Mouse (Mus musculus): ENCODE results near the gene Ferd3l. TPM values are rescaled to one million over a fixed set of nuclear protein-coding genes. Genes with fewer than 3 reads are reported as not detected.

The Ferd3l gene
- under 1 TPM in 1 of 2 experiments, not detected in 1; 0.39 TPM for total RNA-seq (2021)
- long read RNA-seq, experiment 1, result 0 reads
- long read RNA-seq, experiment 2, result 0 reads

DNA sequence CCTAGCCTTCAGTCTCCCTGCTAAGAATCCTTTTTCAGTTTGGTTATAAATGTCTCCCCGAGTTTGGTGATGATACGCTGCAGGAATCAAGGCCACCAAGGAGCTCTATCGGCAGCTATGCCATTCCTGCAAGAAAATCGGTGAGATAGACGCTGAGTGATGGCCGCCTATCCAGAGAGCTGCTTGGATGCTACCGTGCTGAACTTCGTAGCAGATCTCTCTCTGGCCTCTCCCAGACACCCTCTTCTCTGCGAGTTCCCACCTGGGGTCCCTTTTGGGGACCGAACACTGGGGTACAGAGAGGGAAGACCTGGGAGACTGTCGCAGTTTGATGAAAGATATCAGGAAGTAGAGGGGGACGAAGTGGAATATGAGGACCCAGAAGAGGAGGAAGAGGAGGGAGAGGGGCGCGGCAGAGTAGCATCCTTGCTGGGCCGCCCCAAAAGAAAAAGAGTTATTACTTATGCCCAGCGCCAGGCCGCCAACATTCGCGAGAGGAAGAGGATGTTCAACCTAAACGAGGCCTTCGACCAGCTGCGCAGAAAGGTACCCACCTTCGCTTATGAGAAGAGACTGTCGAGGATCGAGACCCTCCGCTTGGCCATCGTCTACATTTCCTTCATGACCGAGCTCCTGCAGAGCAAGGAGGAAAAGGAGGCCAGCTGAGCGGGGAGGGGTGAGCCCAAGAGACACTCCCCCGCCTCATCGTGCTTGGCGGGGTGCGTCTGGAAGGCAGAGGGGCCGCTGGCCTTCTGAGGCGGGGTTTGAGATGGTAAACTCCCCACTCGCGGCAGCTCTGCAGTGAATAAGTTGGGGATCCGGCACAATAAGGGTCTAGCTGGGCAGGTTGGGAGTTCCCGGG is at the start of gene Ferd3l:
Gene Ferd3l (plus strand): TSS at position 95 of the 862 bp plus-strand sequence.
- no peak for DNase-seq (ENCODE audit: low spot score in 2 of 2)

DNA sequence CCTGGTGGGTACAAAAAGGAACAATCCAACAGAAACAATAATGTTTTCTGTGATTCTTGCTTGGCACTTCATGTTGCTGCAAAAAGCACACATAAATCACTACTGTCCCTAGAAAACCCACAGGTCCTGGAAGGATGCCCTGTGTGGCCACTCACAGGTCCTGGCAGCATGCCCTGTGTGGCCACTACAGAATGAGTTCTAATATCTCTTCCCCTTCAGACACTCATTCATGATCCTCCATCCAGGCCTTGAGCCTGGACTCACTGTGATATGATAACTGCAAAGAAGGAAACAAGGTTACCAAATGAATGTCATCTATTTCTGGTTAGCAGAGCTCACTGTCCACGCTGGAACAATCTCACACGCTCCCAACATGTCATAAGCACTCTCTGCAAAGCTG is 34.3 kb upstream of the Ferd3l start:
- no peak for DNase-seq (ENCODE audit: low spot score in 2 of 2)

DNA sequence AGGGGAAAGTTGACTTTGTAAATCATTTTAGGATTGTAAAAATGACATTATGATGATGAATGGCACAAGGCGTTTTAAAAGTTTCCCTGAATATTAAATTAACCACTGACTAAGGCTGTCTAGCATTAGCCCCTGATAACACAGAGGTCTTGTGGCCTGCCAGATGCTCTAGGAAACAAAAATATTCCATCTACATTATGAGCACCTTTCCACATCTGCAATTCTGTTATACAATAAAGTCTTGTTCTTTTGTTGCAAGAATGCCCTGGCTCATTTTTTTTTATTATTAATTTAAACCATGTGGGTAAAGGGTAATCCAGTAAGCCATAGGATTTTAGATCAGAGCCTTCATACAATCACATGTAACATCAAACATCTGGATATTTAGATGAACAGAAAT is 33.6 kb upstream of the Ferd3l start:
- no peak for DNase-seq (ENCODE audit: low spot score in 2 of 2)

DNA sequence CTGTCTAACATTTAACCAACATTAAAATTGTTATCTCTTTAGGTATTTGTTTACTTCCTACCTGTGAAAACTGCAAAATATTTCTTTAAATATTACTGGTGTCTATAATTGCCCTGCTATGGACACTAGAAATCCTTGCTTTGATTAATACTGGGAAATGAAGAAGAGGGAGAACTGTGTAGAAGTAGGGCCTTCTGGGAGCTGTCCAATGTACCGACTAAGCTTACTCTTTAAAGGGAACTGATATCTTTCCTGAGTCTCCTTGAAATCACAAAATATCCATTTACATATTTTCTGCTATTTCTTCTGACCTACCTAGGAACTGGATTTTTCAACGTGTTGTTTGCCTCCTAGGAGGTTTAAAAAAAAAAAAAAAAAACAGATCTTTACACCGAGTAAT is 1.5 kb upstream of the Ferd3l start:
- DNase-seq (ENCODE audit: low spot score in 2 of 2), result no peak

DNA sequence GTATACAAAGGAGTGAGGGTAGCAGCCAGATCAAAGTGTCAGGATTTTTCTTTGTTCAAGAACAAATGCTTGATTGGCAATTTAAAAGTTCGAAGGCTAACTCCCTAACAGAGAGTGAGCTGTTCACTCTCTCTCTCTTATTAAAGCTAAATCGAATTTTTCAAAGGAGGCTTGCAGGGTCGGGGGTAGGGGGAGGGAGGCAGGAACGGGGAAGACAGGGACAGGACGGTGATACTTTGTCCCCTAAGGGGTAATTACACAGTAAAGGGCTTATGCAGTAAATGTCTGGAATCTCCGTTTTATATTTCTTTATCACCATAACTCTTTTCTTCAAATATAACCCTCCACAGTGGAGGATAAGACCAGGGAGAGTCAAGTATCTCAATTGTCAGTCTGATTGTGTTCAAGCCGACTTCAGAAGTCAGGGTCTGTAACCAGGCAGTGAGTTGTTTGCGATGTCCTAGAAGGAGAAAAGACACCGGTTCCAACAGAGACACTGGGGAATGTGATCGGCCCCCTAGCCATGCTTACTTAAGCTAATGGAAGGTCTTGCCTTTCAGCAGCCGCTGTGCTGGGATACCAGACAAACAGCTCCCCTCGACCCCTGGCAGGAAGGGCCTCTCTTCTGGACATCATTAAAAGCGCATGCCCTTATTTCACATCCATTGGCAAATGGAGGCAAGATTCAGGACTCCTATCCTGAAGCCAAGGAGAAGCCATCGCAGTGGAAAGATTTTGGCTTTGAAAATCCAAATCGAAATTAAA is 709 bp upstream of the Ferd3l start:
- DNase-seq (ENCODE audit: low spot score in 2 of 2), result no peak

DNA sequence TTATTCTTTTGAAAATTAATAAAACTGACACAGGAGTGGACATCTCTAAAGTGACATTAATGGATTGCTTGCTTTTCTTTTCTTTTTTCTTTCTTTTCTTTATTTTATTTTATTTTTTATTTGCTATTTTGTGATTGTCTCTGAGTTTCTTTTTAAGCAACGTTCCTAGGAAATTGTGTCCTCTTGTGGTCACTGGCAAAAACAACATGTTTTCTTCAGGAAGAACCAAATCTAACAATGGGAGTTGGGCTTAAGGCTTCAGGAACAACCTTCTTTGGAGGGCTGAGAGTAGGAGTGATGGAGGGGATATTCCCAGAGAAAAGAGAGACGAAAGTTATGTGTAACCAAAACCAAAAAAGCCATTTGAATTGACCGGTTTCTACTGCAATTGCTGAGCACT is 24.6 kb downstream of the Ferd3l start:
- no peak for DNase-seq (ENCODE audit: low spot score in 2 of 2)

DNA sequence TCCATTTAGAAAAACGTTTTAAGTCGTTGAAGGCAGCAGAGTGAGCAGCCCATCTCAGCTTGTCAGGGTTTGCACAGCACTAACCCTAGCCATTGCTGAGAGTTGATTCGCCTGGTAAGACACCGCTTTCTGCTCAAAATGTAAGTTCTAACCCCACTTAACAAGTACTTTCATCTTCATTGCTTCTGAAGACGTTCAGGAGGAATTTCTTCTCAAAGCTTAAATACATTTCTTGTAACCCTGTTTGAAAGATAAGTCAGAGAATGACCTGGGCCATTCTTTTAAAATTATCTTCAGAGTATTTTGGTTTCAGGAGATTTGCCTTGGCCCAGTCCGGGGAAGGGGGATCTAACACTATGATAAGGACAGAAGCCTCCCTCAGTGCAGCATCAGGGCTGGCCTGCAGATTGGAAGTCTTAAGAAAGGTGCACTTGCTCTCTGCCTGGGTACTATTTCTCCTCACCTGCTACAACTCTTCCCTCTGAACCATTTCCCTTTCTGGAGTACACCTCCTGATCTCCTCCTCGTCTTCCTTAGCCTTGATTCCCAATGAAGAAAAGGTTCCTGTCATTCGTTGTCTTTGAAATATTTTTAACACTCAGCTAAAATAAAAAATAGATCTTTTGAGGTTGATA is 26.8 kb downstream of the Ferd3l start:
- no peak for DNase-seq (ENCODE audit: low spot score in 2 of 2)

DNA sequence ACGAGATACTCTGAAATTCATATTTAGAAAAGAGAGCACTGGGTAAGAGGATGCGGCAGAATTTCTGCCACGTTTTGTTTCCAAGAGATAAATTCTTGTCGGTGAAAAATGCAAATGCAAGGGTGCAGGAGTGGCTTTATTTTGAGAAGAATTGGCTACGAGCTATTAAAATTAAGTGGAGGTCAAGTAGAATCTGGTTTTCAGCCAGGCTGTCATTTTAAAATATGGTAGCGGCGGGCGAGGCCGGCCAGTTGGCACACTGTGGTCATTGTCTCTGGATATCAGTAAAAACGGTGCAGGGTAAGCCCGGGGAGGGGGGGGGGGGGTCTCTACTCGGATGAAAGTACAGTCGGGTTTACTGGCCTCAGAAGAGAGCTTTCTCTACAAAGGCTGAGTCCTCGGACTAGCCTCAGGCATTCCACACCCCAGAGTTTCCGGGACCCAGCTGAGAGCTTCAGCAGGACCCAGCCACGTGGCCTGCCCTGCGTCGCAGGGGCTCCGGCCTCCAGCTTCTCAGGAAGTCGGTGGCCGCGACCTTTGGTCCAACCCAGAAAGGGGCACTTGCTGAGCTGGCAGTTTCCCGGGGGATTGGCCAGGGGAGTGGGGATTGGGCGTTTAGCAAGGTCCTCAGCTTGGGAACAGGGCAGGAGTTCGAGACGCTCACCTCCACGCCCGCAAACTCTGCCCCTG is 27.5 kb downstream of the Ferd3l start:
- no peak for DNase-seq (ENCODE audit: low spot score in 2 of 2)

DNA sequence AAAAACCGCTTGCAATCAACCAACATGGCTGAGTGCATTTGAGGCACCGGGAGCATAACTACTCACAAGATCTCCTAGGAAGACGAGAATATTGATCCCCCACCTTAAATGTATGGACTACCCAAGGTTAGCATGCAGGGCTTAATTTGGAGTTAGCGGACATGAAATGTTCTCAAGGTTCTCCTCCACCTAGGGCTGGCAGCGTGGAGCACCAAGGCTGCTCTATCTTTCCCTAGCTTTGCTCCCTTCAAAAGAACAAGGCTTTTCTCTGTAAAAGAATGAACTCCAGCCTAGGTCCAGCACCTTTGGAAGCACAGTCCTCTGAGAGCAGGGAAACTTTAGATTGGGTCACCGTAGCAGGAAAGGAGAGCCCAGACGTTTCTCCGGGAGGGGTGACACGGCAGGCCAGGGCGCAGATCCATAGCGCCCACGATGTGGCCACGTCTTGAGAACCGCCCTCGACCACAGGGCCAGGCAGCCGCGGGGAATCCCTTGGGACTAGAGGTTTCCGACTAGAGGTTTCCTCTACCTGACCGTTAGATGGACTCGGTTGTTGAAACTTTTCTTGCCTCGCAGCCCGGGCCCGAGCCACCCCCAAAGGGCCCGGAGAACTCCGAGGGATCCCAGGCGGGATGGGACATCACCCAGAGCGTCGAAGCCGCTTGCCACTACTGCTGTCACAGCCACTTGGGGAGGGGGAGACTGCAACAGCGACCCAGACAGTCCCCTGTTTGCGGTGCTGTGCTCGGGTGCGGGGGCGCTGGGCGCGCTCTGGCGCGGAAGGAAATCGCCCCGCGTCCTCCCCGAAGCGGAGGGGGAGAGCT is 28.6 kb downstream of the Ferd3l start:
- no peak for DNase-seq (ENCODE audit: low spot score in 2 of 2)

DNA sequence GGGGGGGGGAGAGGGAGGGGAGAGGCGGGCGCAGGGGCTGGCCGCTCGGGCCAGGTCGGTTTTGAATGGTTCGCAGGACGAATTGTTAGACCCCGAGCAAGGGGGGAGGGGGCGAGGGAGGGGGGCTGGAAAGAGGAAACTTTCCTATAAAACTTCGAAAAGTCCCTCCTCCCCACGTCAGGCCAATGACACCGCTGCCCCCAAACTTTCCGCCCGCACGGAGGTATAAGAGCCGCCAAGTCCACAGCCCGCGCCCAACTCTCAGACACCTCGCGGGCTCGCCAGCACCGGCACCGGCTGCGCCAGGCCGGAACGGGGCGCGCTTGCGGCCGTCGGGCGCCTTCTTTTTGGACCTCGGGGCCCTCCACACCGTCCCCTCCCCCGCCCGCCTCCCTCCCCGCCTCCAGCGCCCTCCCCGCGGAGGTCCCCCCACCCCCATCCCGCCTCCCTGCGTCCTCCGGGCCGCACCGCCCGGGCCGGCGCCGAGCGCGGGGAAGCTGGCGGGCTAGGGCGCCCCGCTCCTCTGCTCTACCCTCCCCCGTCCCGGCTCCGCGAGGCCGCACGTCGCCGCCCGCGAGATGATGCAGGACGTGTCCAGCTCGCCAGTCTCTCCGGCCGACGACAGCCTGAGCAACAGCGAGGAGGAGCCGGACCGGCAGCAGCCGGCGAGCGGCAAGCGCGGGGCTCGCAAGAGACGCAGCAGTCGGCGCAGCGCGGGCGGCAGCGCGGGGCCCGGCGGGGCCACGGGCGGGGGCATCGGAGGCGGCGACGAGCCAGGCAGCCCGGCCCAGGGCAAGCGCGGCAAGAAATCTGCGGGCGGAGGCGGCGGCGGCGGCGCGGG is 29.4 kb downstream of the Ferd3l start, which contains the start of gene Twist1:
Gene Twist1 (plus strand): TSS at position 272 of the 841 bp plus-strand sequence.
- DNase-seq (ENCODE audit: low spot score in 2 of 2), result no peak

DNA sequence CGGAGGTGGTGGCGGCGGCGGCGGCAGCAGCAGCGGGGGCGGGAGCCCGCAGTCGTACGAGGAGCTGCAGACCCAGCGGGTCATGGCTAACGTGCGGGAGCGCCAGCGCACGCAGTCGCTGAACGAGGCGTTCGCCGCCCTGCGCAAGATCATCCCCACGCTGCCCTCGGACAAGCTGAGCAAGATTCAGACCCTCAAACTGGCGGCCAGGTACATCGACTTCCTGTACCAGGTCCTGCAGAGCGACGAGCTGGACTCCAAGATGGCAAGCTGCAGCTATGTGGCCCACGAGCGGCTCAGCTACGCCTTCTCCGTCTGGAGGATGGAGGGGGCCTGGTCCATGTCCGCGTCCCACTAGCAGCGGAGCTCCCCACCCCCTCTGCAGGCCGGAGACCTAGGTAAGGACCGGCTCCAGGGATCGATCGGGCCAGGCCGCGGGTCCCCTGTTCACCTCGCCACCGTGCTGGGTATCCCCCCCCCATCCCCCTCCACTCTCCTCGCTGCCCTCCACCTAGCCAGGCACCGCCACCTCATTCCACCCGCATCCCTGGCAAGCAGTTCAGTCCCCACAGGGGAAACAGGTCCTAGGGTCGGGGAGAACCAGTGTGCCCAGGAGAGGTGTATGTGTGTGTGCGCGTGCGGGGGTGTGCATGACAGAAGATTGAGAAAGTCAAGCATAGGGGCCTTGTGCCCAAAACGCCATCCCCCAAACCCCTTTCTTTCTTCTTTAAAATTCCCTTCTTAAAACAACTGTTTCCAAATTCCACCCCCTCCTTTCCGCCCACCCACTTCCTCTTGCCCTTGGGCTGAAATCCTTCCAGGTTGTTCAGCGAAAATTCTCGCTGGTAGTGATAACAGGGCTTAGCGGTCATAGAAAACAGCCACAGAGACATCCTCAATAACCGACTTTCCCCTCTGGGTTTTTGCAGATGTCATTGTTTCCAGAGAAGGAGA is 30.3 kb downstream of the Ferd3l start:
- no peak for DNase-seq (ENCODE audit: low spot score in 2 of 2)

DNA sequence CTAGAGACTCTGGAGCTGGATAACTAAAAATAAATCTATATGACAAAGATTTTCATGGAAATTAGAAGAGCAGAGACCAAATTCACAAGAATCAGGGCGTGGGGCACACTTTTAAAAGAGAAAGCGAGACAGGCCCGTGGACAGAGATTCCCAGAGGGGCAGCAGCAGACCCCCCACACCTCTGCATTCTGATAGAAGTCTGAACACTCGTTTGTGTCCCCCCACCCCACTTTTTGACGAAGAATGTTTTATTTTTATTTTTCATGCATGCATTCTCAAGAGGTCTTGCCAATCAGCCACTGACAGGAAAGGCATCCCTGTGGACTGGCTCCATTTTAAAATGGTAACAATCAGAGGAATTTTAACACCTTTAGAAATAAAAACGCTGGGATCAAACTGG is 31.0 kb downstream of the Ferd3l start:
- DNase-seq (ENCODE audit: low spot score in 2 of 2), result no peak

DNA sequence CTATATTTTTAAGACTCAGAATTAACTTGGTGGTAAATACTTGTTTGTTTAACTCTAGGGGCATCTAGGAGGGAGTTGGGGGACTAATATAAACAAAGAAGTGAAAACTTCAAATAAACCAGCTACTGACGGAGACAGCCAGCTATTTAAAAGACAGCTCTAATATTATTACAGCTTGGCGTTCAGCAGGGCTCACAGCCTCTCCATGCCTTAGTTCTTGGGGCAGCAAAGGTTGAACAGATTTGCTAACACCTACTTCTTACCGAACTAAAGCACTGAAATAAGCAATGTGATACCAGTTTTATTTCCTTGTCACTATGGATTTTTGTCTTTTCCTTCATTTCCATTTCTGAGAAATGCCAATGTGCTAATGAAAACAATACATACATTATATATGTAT is 31.6 kb downstream of the Ferd3l start:
- no peak for DNase-seq (ENCODE audit: low spot score in 2 of 2)

DNA sequence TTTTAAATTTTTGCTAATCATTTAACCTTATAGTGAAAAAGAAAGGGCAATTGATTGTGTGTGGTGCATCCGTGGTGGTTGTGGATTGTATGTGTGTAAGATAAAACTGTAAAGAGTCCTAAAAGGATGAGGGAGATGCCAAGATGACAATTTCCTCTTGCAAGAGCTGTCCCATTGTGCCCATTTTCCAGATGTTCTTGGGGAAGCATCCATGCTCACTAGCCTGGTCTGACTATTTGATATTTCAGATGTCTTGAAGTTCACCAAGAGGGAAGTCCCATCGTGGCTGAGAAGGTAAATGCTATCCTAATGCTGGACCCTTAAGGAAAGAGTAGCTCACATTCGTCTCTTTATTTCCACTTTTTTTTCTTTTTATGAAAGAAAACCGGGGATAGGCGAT is 32.8 kb downstream of the Ferd3l start:
- DNase-seq (ENCODE audit: low spot score in 2 of 2), result no peak

DNA sequence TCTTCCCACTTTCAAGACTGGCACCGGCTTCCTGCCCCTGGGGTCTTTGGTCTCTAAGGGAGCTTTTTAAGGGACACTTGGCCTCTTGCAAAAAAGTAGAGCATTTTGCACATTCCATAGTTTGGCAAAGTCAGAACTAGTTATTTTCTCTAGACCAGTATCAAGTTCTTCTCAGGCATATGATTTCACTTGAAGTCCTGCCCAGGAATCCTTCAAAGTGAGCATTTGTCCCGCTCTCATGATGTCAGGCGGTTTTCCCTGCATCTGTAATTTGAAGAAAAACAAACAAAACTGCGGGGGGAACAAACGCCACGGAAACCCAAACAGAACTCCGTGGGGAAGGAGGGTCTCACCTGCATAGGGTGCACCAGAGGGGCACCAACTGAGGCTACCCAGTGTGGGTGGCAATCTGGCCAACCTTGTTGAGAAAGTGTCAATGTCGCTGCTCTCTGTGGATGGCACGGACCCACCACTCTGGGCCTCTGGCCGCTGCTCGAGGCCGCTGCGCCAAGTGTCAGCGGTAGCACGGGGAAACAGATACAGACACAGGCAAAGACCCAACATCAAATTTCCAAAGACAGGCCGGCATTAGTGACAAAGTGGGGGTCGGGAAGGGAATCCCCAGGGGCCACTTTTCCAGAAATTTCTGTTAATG is 34.0 kb downstream of the Ferd3l start:
- DNase-seq (ENCODE audit: low spot score in 2 of 2), result no peak

DNA sequence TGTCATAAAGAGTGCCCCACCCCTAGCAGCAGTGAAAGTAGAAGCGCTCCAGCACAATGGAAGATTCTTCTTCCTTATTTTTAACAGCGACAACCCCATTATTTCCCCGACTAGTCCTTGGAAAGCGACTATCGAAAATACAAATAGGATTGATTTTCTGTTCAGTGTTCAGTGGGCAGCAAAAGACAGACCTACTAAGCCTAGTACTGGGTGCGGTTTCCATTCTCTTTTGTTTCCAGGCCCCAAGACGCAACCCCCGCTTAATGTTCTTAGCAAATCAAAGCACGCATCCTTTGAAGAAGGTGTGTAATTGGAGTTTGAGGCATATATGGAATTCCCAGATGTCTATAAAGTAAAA is 34.5 kb downstream of the Ferd3l start:
- DNase-seq (ENCODE audit: low spot score in 2 of 2), result no peak

DNA sequence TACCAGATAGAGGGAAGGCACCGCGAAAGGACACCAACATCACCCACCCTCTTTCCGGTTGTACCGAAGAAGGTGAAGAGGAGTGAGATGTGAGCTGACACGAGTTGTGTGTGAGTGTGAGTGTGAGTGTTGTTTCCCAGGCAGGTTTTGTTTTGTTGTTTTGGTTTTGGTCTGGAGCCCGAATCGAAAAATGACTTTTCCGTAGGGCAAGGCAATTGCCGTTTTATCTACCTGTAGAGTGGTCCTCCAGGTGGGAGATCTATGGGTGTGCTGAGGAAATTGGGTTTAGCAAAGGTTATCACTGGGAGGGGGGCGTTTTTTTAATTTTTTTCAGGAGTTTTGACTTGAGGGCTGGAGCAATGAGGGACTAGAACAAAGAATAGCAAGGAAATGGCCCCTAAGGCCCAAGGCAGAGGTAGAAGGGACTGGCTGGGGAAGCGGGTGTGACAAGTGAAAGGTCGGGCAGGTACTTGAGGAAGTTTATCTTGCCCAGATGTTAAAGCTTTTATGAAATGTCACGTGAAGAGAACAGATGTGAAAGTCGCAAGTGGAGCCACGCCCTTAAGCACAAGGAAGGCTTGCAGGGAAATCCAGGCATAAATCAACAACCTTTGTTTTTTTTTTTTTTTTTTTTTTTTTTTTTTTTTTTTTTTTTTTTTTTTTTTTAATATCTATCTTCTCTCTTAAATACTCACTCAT is 35.6 kb downstream of the Ferd3l start:
- DNase-seq (ENCODE audit: low spot score in 2 of 2), result no peak
